Mouse (Mus musculus): ENCODE results near the gene Dtnbp1. TPM values are rescaled to one million over a fixed set of nuclear protein-coding genes. Genes with fewer than 3 reads are reported as not detected.

The Dtnbp1 gene
- polyA plus RNA-seq, 1 experiment from 2014 or later, result 64.0 TPM

DNA sequence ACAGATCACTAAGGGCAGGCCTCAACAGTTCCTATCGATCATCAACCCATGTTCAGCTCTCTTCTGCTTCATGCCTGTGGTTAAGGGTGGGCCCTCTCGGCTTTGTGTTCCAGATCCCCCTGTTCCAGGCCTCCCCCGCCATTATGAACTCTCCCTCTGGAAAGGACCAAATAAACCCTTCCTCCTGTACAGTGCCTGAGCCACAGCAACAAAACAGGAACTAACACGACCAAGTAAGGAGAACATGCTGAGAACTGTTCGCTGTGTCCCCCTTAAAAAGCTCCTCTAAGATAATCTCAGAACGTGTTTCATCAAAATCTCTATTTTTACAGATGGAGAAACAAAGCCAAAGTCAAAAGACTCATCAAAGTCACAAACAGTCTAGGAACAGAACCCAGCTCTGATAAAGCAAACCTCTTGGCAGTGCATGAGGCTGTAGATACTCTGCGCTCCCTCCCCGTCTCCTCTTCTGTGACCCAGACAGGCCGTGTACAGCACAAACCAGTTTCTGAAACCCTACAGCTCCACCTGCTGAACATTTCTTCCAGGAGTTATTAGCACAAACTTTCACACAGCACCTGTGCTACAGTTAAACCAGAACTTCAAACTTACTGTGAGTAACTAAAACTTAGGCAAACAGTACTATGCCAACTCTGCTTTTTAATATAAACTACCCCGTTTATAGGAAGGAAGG, 49.4 kb downstream of the Dtnbp1 start:
- H3K27ac ChIP-seq (ENCODE audit: low read depth), result no peak overlapping the region
- ATAC-seq (replicated peaks; ENCODE audit: low FRiP score, low TSS enrichment, low read depth) (no peak), DNase-seq (ENCODE audit: low spot score) (no peak)
- no peaks in the 10 kb centered on the region for H3K9me3 ChIP-seq (ENCODE audit: control insufficient read depth, low read length)
- no peaks in the 10 kb centered on the region for H3K27me3 ChIP-seq (replicated peaks; ENCODE audit: control insufficient read depth, insufficient read depth, low read length)
- H3K4me3 ChIP-seq (ENCODE audit: low read depth, low read length), result no peak overlapping the region
- 66% methylated on average over 10 of the region's 10 CpGs for WGBS
- no peak overlapping the region for H3K9ac ChIP-seq (ENCODE audit: low read length)
- H3K4me2 ChIP-seq (ENCODE audit: low read length), result no peak overlapping the region
- no peaks in the 10 kb centered on the region for H3K4me1 ChIP-seq (replicated peaks; ENCODE audit: control insufficient read depth, insufficient read depth, low read length)
- no peaks in the 10 kb centered on the region for H3K36me3 ChIP-seq (ENCODE audit: control insufficient read depth, insufficient read depth, low read length)

DNA sequence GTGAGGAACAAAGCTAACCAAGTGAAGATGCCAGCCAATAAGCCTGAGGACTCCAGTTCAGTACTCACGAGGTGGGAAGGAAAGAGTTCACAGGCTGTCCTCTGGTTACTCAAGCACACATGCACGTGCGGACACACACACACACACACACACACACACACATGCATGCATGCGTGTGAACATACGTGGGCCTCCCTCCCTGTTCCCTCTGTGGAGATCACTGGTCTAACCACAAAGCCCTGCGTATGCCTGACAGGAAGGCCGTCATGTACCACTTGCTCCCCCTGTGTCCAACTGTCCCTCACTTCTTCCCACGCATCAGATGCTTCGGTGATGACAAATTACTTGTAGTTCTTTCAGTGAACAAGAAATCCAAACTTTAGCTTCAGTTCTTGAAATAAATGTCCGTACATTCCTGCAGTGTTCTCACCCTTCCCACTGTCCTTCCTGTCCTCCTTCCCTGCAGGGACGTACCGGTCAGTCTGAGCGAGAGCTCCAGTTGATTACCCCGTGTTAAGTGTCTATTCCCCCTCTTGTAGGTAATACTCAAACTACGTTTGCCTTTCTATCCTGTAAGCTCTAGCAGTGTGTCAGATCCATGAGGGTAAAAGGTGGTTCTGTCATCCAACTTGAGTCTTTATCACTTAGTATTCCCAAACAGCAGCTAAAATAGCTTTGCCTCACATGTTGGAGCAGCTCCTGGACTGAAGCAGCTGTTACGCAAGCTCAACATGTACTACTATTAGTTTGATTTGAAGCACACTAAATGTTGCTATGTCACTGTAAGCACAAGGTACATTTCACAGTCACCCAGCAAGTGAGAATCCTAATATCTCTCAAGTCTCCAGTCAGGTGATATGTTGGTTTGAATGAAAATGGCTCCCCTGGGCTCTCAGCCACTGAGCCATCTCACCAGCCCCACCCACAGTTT, 53.4 kb downstream of the Dtnbp1 start:
- Histone ChIP-seq H3K9me3 (ENCODE audit: control insufficient read depth, low read length) (no peaks in the 10 kb centered on the region), H3K4me1 (replicated peaks; ENCODE audit: control insufficient read depth, insufficient read depth, low read length) (0 out of 2 replicates have a peak, but pooled peaks cover 8% of the 10 kb centered on the region), H3K27me3 (replicated peaks; ENCODE audit: control insufficient read depth, insufficient read depth, low read length) (no peaks in the 10 kb centered on the region), H3K27ac (ENCODE audit: low read depth) (no peak overlapping the region), H3K9ac (ENCODE audit: low read length) (no peak overlapping the region), H3K4me2 (ENCODE audit: low read length) (no peak overlapping the region), H3K36me3 (ENCODE audit: control insufficient read depth, insufficient read depth, low read length) (no peaks in the 10 kb centered on the region), H3K4me3 (ENCODE audit: low read depth, low read length) (no peak overlapping the region)
- no peak for DNase-seq (ENCODE audit: low spot score)
- ATAC-seq (replicated peaks; ENCODE audit: low FRiP score, low TSS enrichment, low read depth), result no peak
- 89% methylated on average over 16 of the region's 16 CpGs for WGBS

DNA sequence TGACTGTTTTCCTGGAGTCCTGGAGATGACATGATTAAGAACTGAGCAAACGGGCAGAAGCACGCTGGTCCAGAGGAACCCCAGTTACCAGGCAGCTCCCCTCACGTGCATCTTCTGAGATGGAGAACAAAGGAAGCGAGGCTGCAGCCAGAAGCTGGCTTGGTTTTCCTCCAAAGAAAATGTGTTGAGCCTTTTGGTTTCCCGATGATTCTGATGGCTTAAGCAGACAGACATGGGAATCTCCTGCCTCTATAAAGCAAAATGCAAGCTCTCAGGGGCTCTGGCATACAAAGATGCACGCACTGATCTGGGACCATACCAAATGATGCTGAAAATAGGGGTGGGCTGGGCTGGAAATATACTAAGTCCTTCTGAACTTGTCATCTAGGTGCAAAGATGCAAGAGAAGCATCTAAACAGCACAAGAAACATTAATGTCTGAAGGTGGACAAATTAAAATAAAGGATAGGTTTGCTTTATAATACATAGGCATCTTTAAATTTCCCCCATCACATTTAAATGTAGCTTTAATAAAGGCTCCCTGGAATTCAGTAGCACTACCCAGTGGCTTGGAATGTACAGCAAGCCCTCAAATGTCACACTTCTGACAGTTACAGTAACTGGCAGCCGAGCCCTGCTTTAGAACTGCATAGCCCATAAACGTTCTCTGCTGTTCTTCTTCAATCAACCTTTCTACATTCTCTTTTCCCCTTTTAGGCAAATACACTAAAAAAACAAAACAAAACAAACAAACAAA, 54.9 kb downstream of the Dtnbp1 start:
- 38% methylated on average over 8 of the region's 8 CpGs for WGBS
- peak overlapping the region; percentile 10; the same call in 1 of the 2 replicates for H3K4me3 ChIP-seq (ENCODE audit: low read depth, low read length)
- H3K4me2 ChIP-seq (ENCODE audit: low read length), result peak overlapping the region; percentile 24
- H3K4me1 ChIP-seq (replicated peaks; ENCODE audit: control insufficient read depth, insufficient read depth, low read length), result 0 out of 2 replicates have a peak, but pooled peaks cover 8% of the 10 kb centered on the region
- no peak overlapping the region for H3K9ac ChIP-seq (ENCODE audit: low read length)
- no peaks in the 10 kb centered on the region for H3K9me3 ChIP-seq (ENCODE audit: control insufficient read depth, low read length)
- H3K36me3 ChIP-seq (ENCODE audit: control insufficient read depth, insufficient read depth, low read length), result no peaks in the 10 kb centered on the region
- DNase-seq (ENCODE audit: low spot score) (peak; percentile 60), ATAC-seq (replicated peaks; ENCODE audit: low FRiP score, low TSS enrichment, low read depth) (no peak)
- H3K27ac ChIP-seq (ENCODE audit: low read depth), result no peak overlapping the region
- no peaks in the 10 kb centered on the region for H3K27me3 ChIP-seq (replicated peaks; ENCODE audit: control insufficient read depth, insufficient read depth, low read length)

DNA sequence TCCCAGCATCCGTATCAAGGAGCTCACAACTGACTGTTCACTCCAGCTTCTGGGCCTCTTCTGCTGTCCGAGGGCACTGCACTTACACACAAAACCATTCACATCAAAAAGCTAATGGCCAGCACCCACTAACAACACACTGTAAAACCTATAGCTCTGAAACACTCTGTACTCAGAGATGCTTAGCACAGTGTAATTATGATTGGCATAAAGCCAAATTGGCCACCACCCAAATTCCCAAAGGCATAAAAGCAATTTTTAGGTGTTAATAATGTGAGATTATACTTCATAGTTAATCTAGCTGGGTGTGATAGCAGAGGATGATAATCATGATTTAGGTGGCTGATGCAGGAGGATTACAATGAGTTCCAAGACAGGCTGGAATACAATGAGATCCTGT, 58.3 kb downstream of the Dtnbp1 start:
- H3K9me3 ChIP-seq (ENCODE audit: control insufficient read depth, low read length), result no peaks in the 10 kb centered on the region
- H3K4me1 ChIP-seq (replicated peaks; ENCODE audit: control insufficient read depth, insufficient read depth, low read length), result 0 out of 2 replicates have a peak, but pooled peaks cover 11% of the 10 kb centered on the region
- DNase-seq (ENCODE audit: low spot score), result no peak
- H3K4me3 ChIP-seq (ENCODE audit: low read depth, low read length), result no peak overlapping the region
- H3K27ac ChIP-seq (ENCODE audit: low read depth), result no peak overlapping the region
- no peaks in the 10 kb centered on the region for H3K36me3 ChIP-seq (ENCODE audit: control insufficient read depth, insufficient read depth, low read length)
- H3K9ac ChIP-seq (ENCODE audit: low read length), result no peak overlapping the region
- WGBS, result 92% methylated on average over 2 of the region's 2 CpGs
- no peaks in the 10 kb centered on the region for H3K27me3 ChIP-seq (replicated peaks; ENCODE audit: control insufficient read depth, insufficient read depth, low read length)
- H3K4me2 ChIP-seq (ENCODE audit: low read length), result no peak overlapping the region
- ATAC-seq (replicated peaks; ENCODE audit: low FRiP score, low TSS enrichment, low read depth), result no peak

DNA sequence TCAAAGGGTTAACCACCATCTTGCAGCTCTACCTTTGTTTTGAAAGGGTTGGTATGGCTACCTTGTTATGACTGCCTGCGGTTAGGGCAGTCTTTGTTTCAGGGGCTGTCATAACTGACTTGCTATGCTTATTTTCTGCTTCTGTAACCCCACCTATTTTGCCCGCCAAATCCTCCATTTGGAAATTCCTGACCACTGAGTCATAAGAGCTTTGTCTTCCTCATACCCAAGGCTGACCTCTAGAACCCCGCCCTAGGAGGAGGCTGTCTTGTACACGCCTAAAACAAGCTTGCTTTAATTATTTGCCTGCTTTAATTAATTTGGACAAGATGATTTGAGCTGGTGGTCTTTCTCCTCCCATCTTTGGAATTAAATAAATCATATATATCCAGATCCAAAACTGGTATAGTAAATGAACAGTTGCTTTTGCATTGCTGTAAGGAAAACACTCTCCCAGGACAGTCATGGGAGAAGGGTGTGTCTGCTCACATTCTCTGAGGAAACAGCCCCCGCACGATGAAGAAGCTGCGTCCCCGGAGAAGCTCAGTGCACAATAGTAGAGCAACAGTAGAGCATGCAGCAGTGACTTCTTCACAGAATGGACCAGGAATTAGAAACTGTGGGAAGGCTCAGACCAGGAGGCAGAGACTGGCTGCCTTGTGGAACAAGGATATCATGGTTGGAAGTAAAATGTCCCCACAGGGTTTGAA, 62.5 kb downstream of the Dtnbp1 start:
- 69% methylated on average over 8 of the region's 8 CpGs for WGBS
- H3K27me3 ChIP-seq (replicated peaks; ENCODE audit: control insufficient read depth, insufficient read depth, low read length), result no peaks in the 10 kb centered on the region
- H3K4me2 ChIP-seq (ENCODE audit: low read length), result no peak overlapping the region
- peaks cover 8% of the 10 kb centered on the region; the same call in 1 of the 2 replicates for H3K4me1 ChIP-seq (replicated peaks; ENCODE audit: control insufficient read depth, insufficient read depth, low read length)
- DNase-seq (ENCODE audit: low spot score), result no peak
- H3K27ac ChIP-seq (ENCODE audit: low read depth), result no peak overlapping the region
- no peak overlapping the region for H3K4me3 ChIP-seq (ENCODE audit: low read depth, low read length)
- H3K36me3 ChIP-seq (ENCODE audit: control insufficient read depth, insufficient read depth, low read length), result 0 out of 2 replicates have a peak, but pooled peaks cover 4% of the 10 kb centered on the region
- H3K9ac ChIP-seq (ENCODE audit: low read length), result no peak overlapping the region
- no peak for ATAC-seq (replicated peaks; ENCODE audit: low FRiP score, low TSS enrichment, low read depth)
- H3K9me3 ChIP-seq (ENCODE audit: control insufficient read depth, low read length), result no peaks in the 10 kb centered on the region

DNA sequence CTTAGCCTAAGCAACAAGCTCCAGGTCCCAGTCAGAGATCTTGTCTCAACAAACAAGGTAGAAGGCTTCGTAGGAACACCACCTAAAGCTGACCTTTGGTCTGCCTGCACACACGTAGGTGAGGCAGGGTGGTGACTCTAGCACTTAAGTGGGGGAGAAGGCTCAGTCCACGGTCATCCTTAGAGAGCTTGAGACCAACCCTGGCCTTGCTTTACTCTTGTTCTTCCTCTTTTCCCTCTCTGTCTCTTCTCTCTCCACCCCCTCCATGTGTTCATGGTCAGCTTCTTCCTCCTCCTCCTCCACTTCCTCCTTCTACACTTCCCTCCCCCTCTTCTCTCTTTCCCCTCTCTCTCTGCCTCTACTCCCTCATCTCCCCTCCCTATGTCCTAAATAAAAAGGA, 64.3 kb downstream of the Dtnbp1 start:
- Histone ChIP-seq H3K9me3 (ENCODE audit: control insufficient read depth, low read length) (no peaks in the 10 kb centered on the region), H3K4me3 (ENCODE audit: low read depth, low read length) (no peak overlapping the region), H3K27ac (ENCODE audit: low read depth) (no peak overlapping the region), H3K27me3 (replicated peaks; ENCODE audit: control insufficient read depth, insufficient read depth, low read length) (no peaks in the 10 kb centered on the region), H3K9ac (ENCODE audit: low read length) (no peak overlapping the region), H3K4me2 (ENCODE audit: low read length) (no peak overlapping the region), H3K36me3 (ENCODE audit: control insufficient read depth, insufficient read depth, low read length) (0 out of 2 replicates have a peak, but pooled peaks cover 4% of the 10 kb centered on the region), H3K4me1 (replicated peaks; ENCODE audit: control insufficient read depth, insufficient read depth, low read length) (peaks cover 12% of the 10 kb centered on the region)
- no peak for ATAC-seq (replicated peaks; ENCODE audit: low FRiP score, low TSS enrichment, low read depth)
- WGBS, result 77% methylated on average over 3 of the region's 3 CpGs
- DNase-seq (ENCODE audit: low spot score), result no peak

DNA sequence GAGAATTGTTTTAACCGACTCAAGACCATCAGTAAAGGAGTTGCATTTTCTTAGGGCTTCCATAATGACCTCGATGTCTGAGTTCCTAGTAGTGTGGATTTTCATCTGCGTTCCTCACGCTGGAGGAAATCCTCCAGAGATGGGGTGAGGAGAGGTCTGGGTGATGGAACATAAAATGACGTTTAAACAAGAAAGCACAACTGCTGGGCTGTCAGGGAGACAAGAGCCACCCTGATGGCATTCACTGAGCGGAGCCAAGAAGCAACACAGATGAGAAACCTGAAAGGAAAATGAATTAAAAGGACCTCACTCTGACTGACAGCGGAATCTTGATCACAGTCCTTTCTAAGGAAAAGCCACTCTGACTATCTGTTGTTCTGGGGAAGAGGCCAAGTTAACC, 68.4 kb downstream of the Dtnbp1 start:
- Histone ChIP-seq H3K27me3 (replicated peaks; ENCODE audit: control insufficient read depth, insufficient read depth, low read length) (no peaks in the 10 kb centered on the region), H3K36me3 (ENCODE audit: control insufficient read depth, insufficient read depth, low read length) (peaks cover 14% of the 10 kb centered on the region), H3K4me3 (ENCODE audit: low read depth, low read length) (no peak overlapping the region), H3K4me2 (ENCODE audit: low read length) (no peak overlapping the region), H3K9me3 (ENCODE audit: control insufficient read depth, low read length) (no peaks in the 10 kb centered on the region), H3K4me1 (replicated peaks; ENCODE audit: control insufficient read depth, insufficient read depth, low read length) (peaks cover 9% of the 10 kb centered on the region), H3K9ac (ENCODE audit: low read length) (no peak overlapping the region), H3K27ac (ENCODE audit: low read depth) (no peak overlapping the region)
- ATAC-seq (replicated peaks; ENCODE audit: low FRiP score, low TSS enrichment, low read depth), result no peak
- DNase-seq (ENCODE audit: low spot score), result no peak
- WGBS, result 56% methylated on average over 7 of the region's 7 CpGs

Data from intestine, embryonic 14.5 days (tissue).